Mouse (Mus musculus): ENCODE measurements around the gene Abtb2. TPM values are rescaled to one million over a fixed set of nuclear protein-coding genes. Genes with fewer than 3 reads are reported as not detected.

Abtb2 gene
- total and polyA plus RNA-seq, 2 experiments from 2014 or later = 12.3 to 45.9 TPM

- Histone ChIP-seq H3K9ac (replicated peaks; ENCODE audit: low read depth, low read length) (peak overlapping the region; percentile 57), H3K36me3 (replicated peaks; ENCODE audit: control insufficient read depth, insufficient read depth, low read length) (no peaks in the 10 kb centered on the region), H3K27me3 (ENCODE audit: control insufficient read depth, insufficient read depth, low read length) (no peaks in the 10 kb centered on the region; the same call in 1 of the 2 replicates), H3K4me3 (ENCODE audit: low read depth, low read length) (peak overlapping the region; percentile 58), H3K4me1 (ENCODE audit: control insufficient read depth, insufficient read depth) (peaks cover 33% of the 10 kb centered on the region), H3K9me3 (replicated peaks; ENCODE audit: control insufficient read depth, low read length) (no peaks in the 10 kb centered on the region), H3K4me2 (ENCODE audit: low read depth, low read length) (peak overlapping the region; percentile 77), H3K27ac (ENCODE audit: low read depth) (peak overlapping the region; percentile 86)
- under 1% methylated on average over 79 of the region's 79 CpGs for WGBS
- DNase-seq (ENCODE audit: low spot score) = no peak
- ATAC-seq (ENCODE audit: insufficient read depth, low read depth) = peak; percentile 45
- no peak for TF ChIP-seq EP300 (IDR thresholded peaks at IDR 0.05; ENCODE audit: low read depth)
- TF ChIP-seq CTCF (IDR thresholded peaks at IDR 0.05; ENCODE audit: low read depth) = no peak
These were observed 807 bp downstream of the Abtb2 start for GRCm38 (mm10) chr2:103566713-103567521.

- DNase-seq (ENCODE audit: low spot score) = no peak
- peaks cover 33% of the 10 kb centered on the region for H3K4me1 ChIP-seq (ENCODE audit: control insufficient read depth, insufficient read depth)
- peak overlapping the region; percentile 58 for H3K4me3 ChIP-seq (ENCODE audit: low read depth, low read length)
- ATAC-seq (ENCODE audit: insufficient read depth, low read depth) = no peak
- no peak for TF ChIP-seq EP300 (IDR thresholded peaks at IDR 0.05; ENCODE audit: low read depth)
- no peak for TF ChIP-seq CTCF (IDR thresholded peaks at IDR 0.05; ENCODE audit: low read depth)
- H3K27ac ChIP-seq (ENCODE audit: low read depth) = no peak overlapping the region
- H3K36me3 ChIP-seq (replicated peaks; ENCODE audit: control insufficient read depth, insufficient read depth, low read length) = no peaks in the 10 kb centered on the region
- H3K4me2 ChIP-seq (ENCODE audit: low read depth, low read length) = peak overlapping the region; percentile 77
- H3K9ac ChIP-seq (replicated peaks; ENCODE audit: low read depth, low read length) = peak overlapping the region; percentile 57; the same call in 1 of the 2 replicates
- no peaks in the 10 kb centered on the region for H3K9me3 ChIP-seq (replicated peaks; ENCODE audit: control insufficient read depth, low read length)
- H3K27me3 ChIP-seq (ENCODE audit: control insufficient read depth, insufficient read depth, low read length) = no peaks in the 10 kb centered on the region
- WGBS = 18% methylated on average over 7 of the region's 7 CpGs
These were observed 2.1 kb downstream of the Abtb2 start for GRCm38 (mm10) chr2:103568161-103568560.

- H3K9me3 ChIP-seq (replicated peaks; ENCODE audit: control insufficient read depth, low read length) = no peaks in the 10 kb centered on the region
- peaks cover 33% of the 10 kb centered on the region for H3K4me1 ChIP-seq (ENCODE audit: control insufficient read depth, insufficient read depth)
- peak overlapping the region; percentile 58 for H3K4me3 ChIP-seq (ENCODE audit: low read depth, low read length)
- DNase-seq (ENCODE audit: low spot score) = no peak
- peak overlapping the region; percentile 37; the same call in 1 of the 2 replicates for H3K27ac ChIP-seq (ENCODE audit: low read depth)
- TF ChIP-seq EP300 (IDR thresholded peaks at IDR 0.05; ENCODE audit: low read depth) = no peak
- no peak for TF ChIP-seq CTCF (IDR thresholded peaks at IDR 0.05; ENCODE audit: low read depth)
- 3% methylated on average over 1 of the region's 1 CpGs for WGBS
- no peaks in the 10 kb centered on the region for H3K27me3 ChIP-seq (ENCODE audit: control insufficient read depth, insufficient read depth, low read length)
- ATAC-seq (ENCODE audit: insufficient read depth, low read depth) = no peak
- H3K9ac ChIP-seq (replicated peaks; ENCODE audit: low read depth, low read length) = no peak overlapping the region
- peak overlapping the region; percentile 77 for H3K4me2 ChIP-seq (ENCODE audit: low read depth, low read length)
- H3K36me3 ChIP-seq (replicated peaks; ENCODE audit: control insufficient read depth, insufficient read depth, low read length) = no peaks in the 10 kb centered on the region
These were observed 3.6 kb downstream of the Abtb2 start for GRCm38 (mm10) chr2:103569716-103570115.

- ATAC-seq (ENCODE audit: insufficient read depth, low read depth) = no peak
- Histone ChIP-seq H3K4me1 (ENCODE audit: control insufficient read depth, insufficient read depth) (peaks cover 43% of the 10 kb centered on the region), H3K27me3 (ENCODE audit: control insufficient read depth, insufficient read depth, low read length) (no peaks in the 10 kb centered on the region), H3K36me3 (replicated peaks; ENCODE audit: control insufficient read depth, insufficient read depth, low read length) (no peaks in the 10 kb centered on the region), H3K4me3 (ENCODE audit: low read depth, low read length) (no peak overlapping the region), H3K27ac (ENCODE audit: low read depth) (no peak overlapping the region), H3K4me2 (ENCODE audit: low read depth, low read length) (no peak overlapping the region), H3K9ac (replicated peaks; ENCODE audit: low read depth, low read length) (no peak overlapping the region), H3K9me3 (replicated peaks; ENCODE audit: control insufficient read depth, low read length) (no peaks in the 10 kb centered on the region)
- DNase-seq (ENCODE audit: low spot score) = no peak
- TF ChIP-seq EP300 (IDR thresholded peaks at IDR 0.05; ENCODE audit: low read depth) = no peak
- TF ChIP-seq CTCF (IDR thresholded peaks at IDR 0.05; ENCODE audit: low read depth) = no peak
- 79% methylated on average over 2 of the region's 2 CpGs for WGBS
These were observed 6.2 kb downstream of the Abtb2 start for GRCm38 (mm10) chr2:103572354-103572753.

GRCm38 (mm10) chr2:103576371-103576770 is 10.3 kb downstream of the Abtb2 start:
- Histone ChIP-seq H3K4me2 (ENCODE audit: low read depth, low read length) (no peak overlapping the region), H3K9me3 (replicated peaks; ENCODE audit: control insufficient read depth, low read length) (no peaks in the 10 kb centered on the region), H3K27me3 (ENCODE audit: control insufficient read depth, insufficient read depth, low read length) (no peaks in the 10 kb centered on the region), H3K36me3 (replicated peaks; ENCODE audit: control insufficient read depth, insufficient read depth, low read length) (no peaks in the 10 kb centered on the region), H3K27ac (ENCODE audit: low read depth) (peak overlapping the region; percentile 91; the same call in 1 of the 2 replicates), H3K4me3 (ENCODE audit: low read depth, low read length) (no peak overlapping the region), H3K9ac (replicated peaks; ENCODE audit: low read depth, low read length) (no peak overlapping the region), H3K4me1 (ENCODE audit: control insufficient read depth, insufficient read depth) (peaks cover 56% of the 10 kb centered on the region)
- TF ChIP-seq CTCF (IDR thresholded peaks at IDR 0.05; ENCODE audit: low read depth) (no peak), EP300 (IDR thresholded peaks at IDR 0.05; ENCODE audit: low read depth) (no peak)
- ATAC-seq (ENCODE audit: insufficient read depth, low read depth) = no peak
- 71% methylated on average over 3 of the region's 3 CpGs for WGBS
- no peak for DNase-seq (ENCODE audit: low spot score)
